Mouse (Mus musculus): ENCODE results near the gene Mthfd1l.

DNA sequence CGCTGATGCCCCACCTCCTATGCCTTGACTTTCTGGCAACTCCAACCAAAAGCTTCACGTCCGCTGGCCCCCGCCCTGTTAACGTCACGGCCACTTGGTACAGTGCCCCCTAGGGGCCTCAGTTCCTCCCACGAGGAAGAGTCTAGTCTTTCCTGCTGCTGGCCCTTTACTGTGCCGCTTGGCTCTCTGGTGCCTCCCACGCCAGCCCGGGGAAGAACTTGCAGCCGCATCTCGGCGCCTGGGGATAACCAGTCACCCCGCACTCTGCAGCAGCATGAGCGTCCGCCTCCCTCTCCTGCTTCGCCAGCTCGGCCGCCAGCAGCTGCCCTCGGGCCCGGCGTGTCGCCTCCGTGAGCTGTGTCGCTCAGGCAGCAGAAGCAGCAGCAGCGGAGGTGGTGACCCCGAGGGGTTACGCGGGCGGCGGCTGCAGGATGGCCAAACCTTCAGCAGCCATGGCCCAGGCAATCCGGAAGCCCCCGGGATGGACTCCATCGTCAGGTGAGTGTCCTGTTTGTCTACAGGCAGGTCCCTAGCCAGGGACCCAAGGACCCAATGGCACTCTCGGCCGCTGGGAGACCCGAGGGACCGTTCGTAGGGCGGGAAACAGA lies at the start of gene Mthfd1l:
- peak; percentile 83 for TF ChIP-seq CTCF (IDR thresholded peaks at IDR 0.05; ENCODE audit: low read depth)
- TF ChIP-seq EP300 (optimal IDR thresholded peaks at IDR 0.05) = no peak

Measured in stomach, postnatal 0 days (tissue).